Mouse (Mus musculus): ENCODE measurements around the gene Batf3.

- TF ChIP-seq CTCF (IDR thresholded peaks at IDR 0.05): no peak
- no peak for TF ChIP-seq EP300 (IDR thresholded peaks at IDR 0.05; ENCODE audit: insufficient read depth, low read depth, low read length)
- TF ChIP-seq POLR2A (IDR thresholded peaks at IDR 0.05; ENCODE audit: insufficient read depth, low read depth, low read length): no peak
Observed at GRCm38 (mm10) chr1:191065188-191065587, 32.5 kb upstream of the Batf3 start.
